Mouse (Mus musculus) retina, postnatal 7 days (tissue): Measurements from ENCODE around the gene Nbeal2.

Experiments used
- DNase-seq: peaks from one replicate; pipeline ENCODE4 v3.0.0-alpha.2; 2012; ENCODE audit warnings: low read depth, low spot score

The Nbeal2 gene

DNA sequence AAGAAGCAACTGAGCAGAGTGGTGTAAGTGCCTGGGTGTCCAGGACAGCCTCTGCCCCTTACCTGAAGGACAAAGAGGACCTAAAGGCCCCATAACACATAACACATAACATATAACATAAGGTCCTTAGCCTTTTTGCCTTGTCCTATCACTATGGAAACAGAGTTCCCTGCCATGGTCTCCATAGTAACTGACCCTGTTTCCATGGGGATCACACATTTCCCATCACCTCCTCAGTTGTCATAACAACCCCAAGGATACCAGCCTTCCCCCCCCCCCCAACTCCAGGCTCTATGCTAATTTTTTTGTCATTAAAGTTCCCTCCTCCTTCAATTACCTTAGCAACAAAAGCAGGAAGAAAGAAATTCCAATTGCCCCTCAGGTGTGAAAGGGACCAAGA is 4.2 kb downstream of the Nbeal2 start:
- DNase-seq = no peak

DNA sequence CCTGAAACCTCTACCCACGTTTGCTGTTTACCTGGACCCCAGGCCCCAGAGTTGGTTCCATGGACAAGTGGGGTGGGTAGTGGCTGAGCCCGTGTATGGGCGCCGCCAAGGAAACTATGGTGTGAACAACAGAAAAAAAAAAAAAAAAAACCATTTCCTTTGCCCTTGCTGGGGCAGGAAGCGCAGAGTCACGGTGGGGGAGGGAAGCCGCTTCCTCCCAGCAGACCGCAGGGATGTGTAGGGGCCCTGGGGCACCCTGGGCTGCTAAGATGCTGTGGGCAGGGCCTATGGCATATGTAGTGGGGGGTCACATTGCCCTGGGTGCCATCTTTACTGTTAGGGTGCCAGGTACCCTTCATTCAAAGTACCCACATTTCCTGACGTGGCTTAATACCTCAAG is 8.7 kb downstream of the Nbeal2 start:
- DNase-seq = no peak

DNA sequence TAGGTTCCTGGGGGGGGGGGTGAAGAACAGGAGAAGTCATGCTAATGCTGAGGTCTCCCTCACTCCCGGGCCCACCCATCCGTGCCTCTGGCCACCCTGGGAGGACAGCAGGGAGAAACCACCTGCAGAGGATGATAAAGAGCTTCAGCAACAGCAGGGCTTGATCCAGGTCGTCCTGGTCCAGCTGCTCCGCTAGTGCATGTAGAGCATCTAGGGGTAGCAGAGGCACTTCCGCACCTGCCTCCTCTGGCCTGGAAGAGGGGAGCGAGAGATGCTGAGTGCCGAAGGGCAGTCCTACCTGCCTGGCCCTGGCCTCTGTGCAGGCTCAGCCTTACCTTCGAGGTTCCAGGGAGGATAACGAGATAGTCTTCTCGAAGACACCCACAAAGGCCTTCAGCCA is 9.7 kb downstream of the Nbeal2 start:
- no peak for DNase-seq

DNA sequence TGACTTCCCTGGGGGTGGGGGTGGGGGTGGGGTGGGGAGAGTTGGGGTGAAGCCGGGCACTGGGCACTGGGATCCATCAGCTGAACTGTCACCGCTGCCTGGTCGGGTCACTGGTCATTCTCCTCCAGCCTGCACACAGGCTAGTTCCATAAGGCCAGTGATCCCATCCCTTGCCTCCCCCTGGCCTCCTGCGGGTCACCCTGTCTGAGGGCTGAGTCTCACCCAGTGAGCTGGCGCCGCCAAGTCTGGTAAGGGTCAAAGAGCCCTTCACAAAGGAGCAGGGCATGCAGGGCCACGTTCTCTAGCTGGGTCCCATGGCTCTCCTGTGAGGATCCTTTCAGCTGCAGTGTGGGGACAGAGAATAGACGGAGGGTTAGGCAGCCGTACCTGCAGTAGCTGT is 10.2 kb downstream of the Nbeal2 start:
- DNase-seq = no peak

DNA sequence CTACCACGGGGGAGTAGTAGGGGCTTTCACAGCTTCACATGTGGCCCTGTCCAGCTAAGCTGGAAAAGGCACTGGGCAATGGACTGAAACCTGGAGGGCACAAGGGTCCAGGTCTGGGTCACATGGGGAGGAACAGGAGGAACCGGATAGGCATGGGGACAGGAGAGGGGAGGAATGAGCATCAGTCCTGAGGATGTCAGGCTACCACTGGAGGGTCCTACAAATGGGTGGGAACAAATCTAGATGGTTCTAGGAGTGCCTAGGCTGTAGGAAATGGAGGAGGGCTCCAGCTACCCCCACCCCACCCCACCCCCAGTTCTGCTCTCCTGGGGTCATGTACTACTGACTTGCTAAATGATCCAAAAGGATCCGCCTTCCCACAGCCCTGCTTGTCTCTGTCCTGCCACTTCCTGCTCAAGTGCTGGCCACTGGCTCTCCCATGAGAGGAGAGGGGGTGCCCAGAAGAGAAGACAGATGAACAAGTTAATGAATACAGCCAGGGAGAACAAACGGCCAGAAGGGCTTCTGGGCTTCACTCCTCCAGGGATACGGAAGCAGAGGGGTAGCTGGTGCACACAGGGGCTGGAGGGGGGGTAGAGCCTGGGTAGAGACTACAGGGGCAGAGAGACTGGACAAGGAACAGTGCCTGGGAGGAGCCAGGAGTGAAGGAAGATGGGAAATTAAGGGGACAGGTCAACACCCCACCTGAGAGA is 11.0 kb downstream of the Nbeal2 start:
- DNase-seq = no peak

DNA sequence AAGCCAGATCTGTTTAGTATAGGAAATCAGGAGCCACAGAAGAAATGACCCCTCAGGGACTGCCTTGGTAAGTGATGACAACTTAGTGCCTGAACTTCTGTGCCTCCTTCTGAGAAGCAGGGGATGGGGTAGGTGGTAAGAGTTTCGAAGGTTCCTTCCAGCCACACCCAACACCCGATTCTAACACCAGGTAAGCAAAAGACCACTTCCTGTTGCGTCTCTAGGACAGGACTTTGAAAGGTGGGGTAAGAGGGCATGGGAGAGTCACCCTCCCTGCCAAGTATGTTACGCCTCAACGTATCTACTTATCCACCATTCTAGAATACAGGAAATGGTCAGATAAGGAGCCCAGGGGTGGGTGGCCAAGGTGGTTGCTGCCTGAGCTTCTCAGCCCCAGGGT is 13.0 kb downstream of the Nbeal2 start:
- no peak for DNase-seq

DNA sequence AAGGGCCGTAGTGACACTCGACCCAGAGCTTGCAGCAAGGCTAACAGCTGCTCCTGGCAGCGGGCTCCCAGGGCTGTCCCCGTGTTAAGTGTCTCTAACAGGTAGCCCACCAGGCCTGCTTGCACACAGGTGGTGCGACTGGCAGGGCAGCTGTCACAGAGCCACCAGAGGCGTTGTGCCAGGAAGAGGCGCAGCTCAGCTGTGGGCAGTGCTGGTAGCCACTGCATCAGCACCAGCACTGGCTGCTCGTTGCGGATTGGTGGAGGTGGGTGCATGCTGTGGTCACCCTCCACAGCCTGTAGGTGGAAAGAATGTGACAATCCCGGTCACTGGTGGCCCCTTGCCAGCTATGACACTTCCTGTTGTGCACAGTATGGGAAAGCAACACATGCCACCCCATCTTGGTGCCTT is 15.3 kb downstream of the Nbeal2 start:
- DNase-seq = no peak

DNA sequence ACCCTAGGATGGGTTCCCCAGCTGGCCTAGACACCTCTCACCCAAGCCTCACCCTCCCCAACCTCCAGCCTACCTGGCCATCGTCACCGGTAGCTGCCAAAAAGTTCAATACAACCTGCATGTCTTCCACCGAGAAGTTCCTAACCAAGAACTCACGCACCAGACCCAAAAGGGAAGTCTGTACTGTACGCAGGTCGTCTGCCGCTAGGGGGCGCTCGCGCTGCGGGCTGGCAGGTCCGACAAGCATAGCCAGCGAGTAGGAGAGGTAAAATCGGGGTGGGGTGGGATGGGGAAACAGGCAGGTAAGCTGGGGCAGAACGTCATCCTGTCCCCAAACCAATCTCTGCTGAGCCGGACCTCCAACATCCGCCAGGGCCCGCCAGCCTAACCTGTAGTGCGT is 18.7 kb downstream of the Nbeal2 start:
- peak; percentile 67 for DNase-seq

DNA sequence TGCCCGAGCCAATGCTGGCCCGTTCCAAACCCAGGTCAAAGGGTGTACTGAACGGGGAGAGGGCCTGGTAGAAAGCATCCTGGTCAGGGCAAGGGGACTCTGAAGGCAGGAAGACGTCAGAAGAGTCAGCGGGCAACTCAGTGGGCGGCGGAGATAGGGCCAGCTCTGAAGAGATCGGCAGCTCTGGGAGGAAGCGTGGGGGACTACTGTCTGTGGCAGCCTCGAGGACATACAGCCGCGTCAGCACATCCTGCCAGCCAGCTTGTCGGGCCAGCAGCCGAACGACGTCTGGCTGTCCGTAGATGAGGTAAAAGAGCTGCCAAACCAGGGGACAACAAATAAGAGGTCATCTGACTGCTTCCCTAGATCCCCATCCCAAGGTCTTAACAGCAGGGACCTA is 20.1 kb downstream of the Nbeal2 start:
- no peak for DNase-seq

DNA sequence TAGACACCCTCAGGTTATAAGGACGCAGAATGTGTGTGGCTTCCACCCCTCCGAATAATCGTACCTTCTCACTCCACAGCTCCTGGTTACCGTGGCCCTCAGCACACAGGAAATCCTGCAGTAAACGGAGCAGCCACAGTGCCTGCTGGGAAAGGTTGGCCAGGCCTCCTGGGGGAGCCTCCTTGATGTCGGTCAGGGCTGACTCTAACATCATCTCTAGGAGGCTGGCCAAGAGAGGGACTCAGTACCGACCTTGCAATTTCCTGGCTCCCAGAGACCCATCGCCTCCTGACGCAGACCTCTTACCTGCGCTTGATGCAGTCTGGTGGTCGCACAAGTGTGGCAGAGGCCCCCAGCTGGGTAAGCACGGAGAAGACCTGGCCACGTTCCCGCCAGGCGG is 21.3 kb downstream of the Nbeal2 start:
- no peak for DNase-seq

DNA sequence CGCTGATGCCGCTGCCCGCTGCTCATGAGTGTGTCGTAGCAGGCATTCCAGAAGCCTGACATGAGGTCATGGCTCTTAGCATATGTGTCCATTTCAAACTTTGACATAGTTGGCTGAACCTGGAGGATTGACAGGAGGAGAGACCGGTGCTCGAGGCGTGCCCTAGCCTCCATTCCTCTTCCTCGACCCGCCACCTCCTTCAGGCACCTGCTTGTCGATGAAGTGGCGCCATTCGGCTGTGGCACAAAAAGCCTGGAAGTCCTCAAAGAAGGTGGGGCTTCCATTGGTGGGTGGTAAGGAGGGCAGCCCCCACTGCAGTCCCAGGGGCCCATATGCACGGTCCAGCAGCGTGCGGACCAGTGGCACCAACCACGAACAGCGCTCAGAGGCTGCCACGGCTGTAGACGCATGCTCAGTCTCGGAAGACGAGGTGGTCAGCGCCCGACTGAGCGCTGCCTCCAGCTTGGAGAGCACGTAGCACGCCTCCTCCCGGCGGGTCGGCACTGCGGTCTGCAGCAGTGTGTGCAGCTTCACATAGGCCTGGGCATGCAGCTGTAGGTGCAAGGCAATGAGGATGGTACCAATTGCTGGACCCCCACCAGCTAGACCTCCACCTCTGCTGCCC is 22.2 kb downstream of the Nbeal2 start:
- no peak for DNase-seq

DNA sequence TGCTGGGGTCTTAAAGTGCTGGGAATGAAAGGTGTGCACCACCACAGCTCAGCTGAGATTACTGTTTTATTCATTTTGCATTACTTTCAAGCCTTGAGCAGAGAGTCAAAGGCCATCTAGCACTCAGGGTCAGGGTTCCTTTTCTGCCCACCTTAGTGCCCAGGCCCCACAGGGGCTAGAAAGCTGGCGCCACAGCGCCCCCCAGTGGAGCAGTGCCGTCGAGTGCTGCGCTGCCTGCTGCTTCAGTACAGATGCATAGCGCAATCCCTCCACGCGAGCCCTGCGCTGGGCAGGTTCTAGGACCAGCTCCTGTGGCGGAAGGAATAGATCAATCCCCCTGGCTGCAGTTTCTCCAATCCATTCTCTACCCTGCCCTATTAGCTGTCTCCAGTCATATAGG is 22.8 kb downstream of the Nbeal2 start:
- DNase-seq = peak; percentile 59

DNA sequence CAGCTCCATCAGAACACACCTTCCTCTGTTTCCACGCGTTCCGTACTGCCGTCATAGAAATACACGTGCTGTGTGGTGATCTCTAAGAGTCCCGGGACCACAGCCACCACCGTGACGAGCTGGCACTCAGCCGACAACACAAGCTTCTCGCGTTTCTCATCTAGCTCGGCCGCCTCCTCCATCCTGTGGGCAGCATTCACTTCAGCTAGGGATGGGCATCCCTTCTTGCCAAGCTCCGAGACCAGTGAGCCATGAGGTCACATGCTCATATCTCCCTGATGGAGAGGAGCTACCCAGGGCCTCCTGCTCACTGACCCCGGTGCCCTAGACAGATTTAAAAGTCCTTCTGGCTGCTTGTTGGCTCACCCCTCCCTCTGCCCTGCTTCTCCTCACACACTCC is 23.8 kb downstream of the Nbeal2 start:
- no peak for DNase-seq

DNA sequence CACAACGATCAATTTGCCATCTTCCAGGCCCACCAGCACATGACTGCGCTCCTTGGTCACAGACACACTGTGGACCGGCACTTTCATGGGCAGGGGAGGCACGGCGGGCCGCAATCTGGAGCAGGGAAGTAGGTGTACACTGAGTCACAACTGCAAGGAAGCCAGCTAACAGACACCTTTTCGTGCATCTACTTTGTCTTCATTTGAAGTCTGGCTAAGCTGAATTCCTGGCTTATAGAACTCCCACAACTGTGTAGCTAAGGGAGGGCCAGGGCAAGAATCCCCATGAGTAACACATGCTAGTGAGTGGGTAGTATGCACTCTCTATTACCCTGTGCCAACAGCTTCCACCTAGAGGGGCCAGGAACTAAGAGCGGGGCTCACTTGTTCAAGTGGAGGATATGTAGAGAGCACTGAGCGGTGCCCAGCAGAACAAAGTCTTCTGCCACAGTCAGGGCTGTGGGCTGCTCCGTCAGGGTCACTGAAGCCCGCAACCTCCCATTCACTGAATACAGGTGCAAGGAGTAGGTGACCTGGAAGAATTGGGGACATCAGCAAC is 28.5 kb downstream of the Nbeal2 start:
- no peak for DNase-seq

DNA sequence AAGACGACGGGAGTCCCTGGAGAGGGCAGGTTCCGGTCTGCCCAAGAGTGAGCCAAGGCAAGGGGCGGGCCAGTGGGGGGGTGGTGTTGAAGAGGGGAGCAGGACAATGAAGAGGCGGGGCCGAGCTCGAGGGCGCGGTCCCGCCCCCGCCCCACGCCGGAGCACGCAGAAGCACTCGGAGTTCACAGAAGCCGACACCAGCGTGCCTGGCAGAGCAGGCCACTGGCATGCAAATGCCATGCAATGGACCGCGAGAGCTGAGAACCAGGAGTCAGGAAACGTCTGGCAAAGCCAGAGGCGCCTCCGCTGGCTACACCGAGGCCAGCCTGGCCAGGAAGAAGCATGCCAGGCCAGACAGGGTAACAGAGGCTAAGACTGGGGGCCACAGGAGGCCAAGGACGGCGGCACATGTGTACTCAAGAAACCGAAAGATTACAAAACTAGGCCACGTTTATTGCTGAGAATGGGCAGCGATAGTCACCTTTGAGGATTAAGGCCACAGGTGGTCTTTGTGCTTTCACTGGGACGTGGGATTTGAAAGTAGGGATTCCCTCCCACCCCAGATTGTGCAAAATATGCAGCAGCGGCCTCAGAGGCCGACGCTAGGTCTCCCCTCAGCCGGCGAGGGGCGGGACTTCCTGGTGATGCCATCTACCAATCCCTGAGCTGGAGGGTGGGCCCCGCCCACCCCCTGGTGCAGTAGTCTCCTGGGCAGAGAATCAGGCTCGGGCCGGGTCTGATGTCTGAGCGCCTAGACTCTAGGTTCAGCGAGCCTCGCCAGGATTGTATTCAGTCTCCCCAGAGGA is 29.4 kb downstream of the Nbeal2 start, which contains the start of gene Nradd:
Nradd (minus strand) TSS at position 92 of the 806 bp plus-strand sequence.
- DNase-seq = peak; percentile 80

DNA sequence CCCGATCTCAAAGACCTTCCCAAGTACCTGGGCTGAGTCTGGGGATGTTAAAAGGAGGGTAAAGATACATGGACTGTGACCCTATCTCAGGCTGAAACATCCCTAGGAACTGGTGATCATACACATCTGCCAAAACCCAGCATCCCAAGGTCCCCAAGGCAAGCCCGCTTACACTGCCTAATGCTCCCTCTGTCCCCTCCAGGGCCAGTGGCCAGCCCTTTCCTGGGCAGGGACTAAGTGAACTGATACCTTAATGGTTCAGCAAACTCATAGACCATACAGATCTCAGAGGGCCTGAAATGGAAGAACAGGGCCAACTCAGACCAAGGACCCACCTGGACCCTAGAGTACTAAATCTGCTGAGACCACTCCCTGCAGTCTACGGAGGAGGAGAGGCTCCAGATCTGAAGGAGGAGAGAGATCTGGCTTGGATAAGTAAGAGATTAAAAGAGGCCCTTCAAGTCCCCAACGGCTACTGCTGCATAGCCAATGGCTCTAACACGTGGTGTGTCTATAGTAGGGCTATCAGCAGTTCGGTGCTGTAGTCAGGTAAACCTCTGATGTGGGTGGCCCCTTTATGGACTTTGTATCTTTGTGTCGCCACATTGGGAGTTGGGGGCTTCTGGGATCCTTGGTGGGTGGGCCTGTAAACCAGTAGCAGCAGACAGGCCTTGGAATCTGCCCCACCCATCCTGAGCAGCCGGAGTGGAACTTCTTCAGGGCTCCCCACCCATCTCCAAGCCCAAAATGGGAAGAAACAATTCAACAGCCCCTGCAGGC is 30.4 kb downstream of the Nbeal2 start:
- DNase-seq = no peak

DNA sequence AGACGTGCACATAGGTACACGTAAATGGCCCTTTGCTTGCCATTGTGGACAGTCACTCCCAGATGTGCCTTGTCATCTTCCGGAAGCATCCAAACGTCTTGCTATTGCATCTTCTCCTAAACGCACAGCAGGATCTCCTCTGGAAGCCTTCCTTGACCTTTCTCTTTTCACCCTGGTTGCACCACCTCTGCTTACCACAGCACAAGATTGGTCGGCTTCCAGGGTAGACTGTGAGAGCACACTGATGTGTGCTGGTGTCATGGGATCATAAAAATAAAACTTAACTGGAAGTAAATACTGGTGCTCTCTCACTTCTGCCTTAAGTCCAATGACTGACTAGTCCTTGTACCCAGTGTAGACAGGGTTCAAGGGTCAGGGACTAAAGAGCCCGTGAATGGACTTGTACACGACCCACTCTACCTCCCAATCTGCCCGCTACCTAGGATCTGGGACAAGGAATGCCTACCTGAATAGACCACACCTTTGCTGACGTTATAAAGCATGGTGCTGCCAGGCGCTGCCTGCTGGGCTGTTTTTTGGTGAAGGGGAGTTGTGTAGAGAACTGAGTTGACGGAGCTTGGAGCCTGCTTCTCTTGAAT is 31.2 kb downstream of the Nbeal2 start:
- DNase-seq = no peak

DNA sequence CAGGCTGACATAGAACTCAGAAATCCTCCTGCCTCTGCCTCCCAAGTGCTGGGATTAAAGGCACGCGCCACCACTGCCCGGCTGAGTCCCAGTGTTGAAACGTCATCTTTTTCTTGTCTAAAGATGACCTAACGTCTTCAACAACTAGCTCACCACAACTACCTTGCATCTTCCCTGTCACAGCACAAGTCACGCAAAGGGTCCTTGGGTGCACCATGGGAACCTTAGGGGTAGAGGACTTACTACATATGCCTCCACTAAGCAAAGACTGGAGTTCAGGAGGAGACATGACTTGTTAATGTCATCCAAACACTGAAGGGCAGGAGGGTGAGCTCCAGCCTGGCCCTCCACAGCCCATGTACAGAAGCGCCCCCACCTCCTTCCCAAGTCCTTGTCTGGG is 33.3 kb downstream of the Nbeal2 start:
- no peak for DNase-seq

DNA sequence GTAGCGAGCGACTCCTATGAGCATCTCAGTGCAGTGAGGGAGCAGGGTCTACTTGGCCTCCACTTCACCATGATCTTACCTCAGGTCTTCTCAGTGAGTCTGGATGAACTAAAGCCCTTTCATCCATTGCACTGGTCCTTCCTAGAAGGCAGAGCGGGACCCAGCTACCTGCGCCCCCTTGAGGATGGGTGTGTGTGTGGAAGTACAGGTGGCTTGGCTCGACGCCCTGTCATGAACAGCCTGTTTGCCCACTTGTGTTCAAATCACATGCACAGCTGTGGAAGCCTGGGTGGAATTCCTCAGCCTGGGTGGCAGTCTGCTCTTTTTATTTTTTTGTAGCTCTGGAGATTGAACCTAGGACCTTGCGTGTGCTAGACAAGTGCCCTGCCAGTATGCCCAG is 33.8 kb downstream of the Nbeal2 start:
- no peak for DNase-seq

DNA sequence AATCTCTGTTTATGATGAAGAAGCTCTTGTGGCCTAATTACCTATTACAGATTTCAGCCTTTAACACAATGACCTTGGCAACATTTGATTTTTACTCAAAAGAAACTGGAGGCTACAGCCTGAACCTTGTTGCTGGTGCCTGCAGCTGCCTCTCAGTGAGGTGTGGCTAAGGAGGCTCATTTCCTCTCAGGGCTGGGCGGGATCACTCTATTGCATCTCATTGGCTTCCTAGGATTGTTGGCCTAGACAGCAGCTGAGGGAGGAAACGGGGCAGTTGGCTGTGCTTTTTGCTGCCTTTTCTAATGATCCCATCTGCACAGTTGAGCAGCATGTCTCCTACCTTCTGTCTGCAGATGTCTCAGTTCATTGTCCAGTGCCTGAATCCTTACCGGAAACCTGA is 36.9 kb downstream of the Nbeal2 start:
- no peak for DNase-seq

DNA sequence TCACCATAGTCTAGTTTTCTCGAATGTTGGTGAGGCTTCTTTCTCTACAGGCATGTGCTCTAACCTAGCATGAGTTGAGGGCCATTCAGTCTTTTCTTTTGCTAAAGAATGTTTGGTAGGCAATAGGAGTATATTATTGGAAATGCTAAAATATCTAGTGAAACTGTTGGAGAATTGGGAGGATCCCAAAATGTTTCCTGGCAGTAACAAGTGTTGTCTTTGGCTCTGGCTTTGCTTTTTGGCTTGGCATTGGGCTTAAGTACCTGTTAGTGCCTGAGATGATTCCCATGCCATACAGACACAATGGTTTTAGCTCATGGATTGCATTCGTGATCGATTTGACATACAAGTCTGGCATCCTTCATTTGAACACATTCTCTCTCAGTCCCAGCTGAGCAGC is 42.5 kb downstream of the Nbeal2 start:
- no peak for DNase-seq
